Mouse (Mus musculus) liver, embryonic 16.5 days (tissue): ENCODE measurements at regions not wholly inside any gene's neighbourhood (a gene's known extent, or its start where the extent isn't known, plus 50 kb on each side); places are given as distances from the start of the nearest gene placed in this dataset.

Source experiments
- ATAC-seq: fragments of 200-750 bp; cut with Nextera tagmentation; 2 replicates; pipeline ENCODE4 v1.8.0; 2017; ENCODE audit warnings: low read depth, mild to moderate bottlenecking, moderate number of reproducible peaks, moderate library complexity
- H3K27ac ChIP-seq: fragments of 300-500 bp; sonication (generic); 2 replicates; pipeline ENCODE4 v1.5.1; 2014; ENCODE audit warnings: mild to moderate bottlenecking, low read length
- H3K27me3 ChIP-seq: fragments of 300-500 bp; sonication (generic); 2 replicates; pipeline ENCODE4 v1.6.1; 2014; ENCODE audit warnings: low read depth, low read length, mixed read lengths; ENCODE audit not compliant: control insufficient read depth, insufficient read depth
- H3K36me3 ChIP-seq: fragments of 300-500 bp; sonication (generic); 2 replicates; pipeline ENCODE4 v1.6.1; 2014; ENCODE audit warnings: mild to moderate bottlenecking; ENCODE audit not compliant: control insufficient read depth, insufficient read depth
- H3K4me1 ChIP-seq: fragments of 300-500 bp; sonication (generic); 2 replicates; pipeline ENCODE4 v1.6.1; 2014; ENCODE audit warnings: low read depth, low read length, mixed read lengths; ENCODE audit not compliant: control insufficient read depth
- H3K4me2 ChIP-seq: fragments of 300-500 bp; sonication (generic); 2 replicates; pipeline ENCODE4 v1.6.1; 2014; ENCODE audit warnings: low read depth, low read length, mixed read lengths
- H3K4me3 ChIP-seq: fragments of 300-500 bp; sonication (generic); 2 replicates; pipeline ENCODE4 v1.5.1; 2014; ENCODE audit warnings: low read depth, mild to moderate bottlenecking, low read length
- H3K9ac ChIP-seq: fragments of 300-500 bp; sonication (generic); 2 replicates; pipeline ENCODE4 v1.6.1; 2014; ENCODE audit warnings: low read depth, low read length
- H3K9me3 ChIP-seq: fragments of 300-500 bp; sonication (generic); replicated peaks from 2 replicates; pipeline ENCODE4 v1.6.1; 2016; ENCODE audit warnings: low read length; ENCODE audit not compliant: control insufficient read depth
- WGBS: fragments of 180-500 bp; shearing (Covaris S2); extraction: QIAGEN DNeasy Blood & Tissue Kit; methylation state at CpG from one replicate; pipeline ENCODE4 v1.1.7; 2014; ENCODE audit not compliant: insufficient replicate concordance; 5-methylcytosine and 5-hydroxymethylcytosine counted together

DNA sequence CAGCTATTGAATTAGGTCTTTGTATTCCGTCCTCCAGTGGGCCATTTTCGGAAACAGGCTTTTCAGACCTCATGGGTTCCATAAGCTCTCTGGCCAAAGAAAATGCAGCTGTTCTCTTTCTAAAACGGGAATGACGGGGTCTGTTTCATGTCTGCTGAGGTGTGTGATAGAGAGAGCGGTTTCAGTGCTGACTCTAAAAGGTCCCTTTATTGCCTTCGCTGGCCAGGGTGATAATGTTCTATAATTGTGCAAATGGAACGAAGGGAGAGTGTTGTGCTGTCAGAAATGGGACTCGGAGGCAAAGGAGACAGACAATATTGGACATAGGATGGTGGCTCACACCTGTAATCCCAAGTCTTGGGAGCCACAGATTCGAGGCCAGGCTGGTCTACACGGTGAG, 53.5 kb upstream of the Osbpl8 start:
- Histone ChIP-seq H3K27me3 (no peaks in the 10 kb centered on the region), H3K27ac (no peak overlapping the region), H3K4me1 (no peaks in the 10 kb centered on the region; the same call in 1 of the 2 replicates), H3K9me3 (no peaks in the 10 kb centered on the region), H3K4me3 (no peak overlapping the region), H3K4me2 (no peak overlapping the region), H3K9ac (no peak overlapping the region), H3K36me3 (no peaks in the 10 kb centered on the region)
- WGBS: 70% methylated on average over 10 of the region's 10 CpGs
- ATAC-seq: no peak

DNA sequence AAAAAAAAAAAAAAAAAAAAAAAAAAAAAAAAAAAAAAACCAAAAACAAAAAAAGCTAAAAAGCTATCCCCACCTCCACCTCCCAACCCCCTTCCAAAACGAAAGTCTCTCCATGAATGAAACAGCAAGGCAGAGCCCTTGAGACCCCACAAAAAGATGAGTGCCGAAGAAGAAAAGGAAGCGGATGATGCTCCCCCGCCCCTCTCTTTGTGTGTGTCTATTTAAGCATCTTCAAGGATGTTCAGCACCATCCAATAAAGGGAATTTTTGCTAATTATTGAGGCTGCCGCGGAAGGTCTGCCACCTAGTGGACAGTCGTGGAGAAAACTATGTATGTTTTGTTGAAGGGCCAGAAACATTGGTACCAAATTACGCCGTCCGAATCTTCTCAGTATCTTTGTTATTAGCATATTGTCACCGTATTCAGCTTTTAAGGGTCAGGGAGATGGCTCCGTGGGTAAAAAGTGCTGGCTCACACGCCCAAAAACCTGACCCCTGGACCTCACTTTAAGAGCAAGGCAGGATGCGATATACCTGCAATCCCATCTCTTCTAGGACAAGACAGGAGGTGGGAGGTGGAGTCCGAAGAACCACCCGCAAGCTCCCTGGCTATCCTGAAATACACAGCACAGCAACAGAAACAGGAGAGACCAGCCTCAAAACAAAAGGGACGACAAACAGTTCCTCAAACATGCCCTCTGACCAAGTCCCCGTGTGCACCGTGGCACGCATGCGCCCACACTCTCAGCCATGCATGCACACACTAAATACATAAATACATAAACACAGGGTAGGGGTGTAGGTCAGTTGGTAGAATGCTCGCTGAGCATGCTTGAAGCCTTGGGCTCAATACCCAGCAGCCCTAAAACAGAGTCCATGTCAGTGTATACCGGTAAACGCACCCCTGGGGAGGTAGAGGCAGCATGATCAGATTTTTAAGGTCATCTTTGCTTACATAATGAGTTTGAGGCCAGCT, 55.6 kb upstream of the Osbpl8 start:
- Histone ChIP-seq H3K27ac (no peak overlapping the region), H3K27me3 (no peaks in the 10 kb centered on the region), H3K4me3 (peak overlapping the region; percentile 26), H3K9ac (no peak overlapping the region), H3K4me1 (no peaks in the 10 kb centered on the region; the same call in 1 of the 2 replicates), H3K4me2 (peak overlapping the region; percentile 52; the same call in 1 of the 2 replicates), H3K36me3 (no peaks in the 10 kb centered on the region), H3K9me3 (no peaks in the 10 kb centered on the region)
- WGBS: 41% methylated on average over 24 of the region's 24 CpGs
- no peak for ATAC-seq

DNA sequence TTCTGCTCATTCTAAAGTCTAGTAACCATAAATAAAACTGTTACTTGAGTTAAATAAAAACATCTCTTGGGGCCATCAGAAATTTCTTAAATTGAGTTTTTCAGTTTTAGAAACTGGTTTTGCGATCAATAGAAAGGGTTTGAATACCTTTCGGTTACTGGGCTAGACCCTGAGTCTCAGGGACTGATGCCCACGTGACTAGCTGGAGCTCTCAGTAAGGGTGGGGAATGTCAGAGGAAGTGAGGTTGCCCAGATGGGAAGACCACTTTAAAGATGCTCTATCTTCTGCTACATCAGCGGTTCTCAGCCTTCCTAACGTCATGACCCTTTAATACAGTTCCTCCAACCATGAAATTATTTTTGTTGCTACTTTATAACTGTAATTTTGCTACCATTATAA, 56.7 kb upstream of the Osbpl8 start:
- Histone ChIP-seq H3K4me2 (0 out of 2 replicates have a peak overlapping the region, but pooled peaks have one; percentile 11), H3K36me3 (no peaks in the 10 kb centered on the region), H3K4me3 (no peak overlapping the region), H3K4me1 (no peaks in the 10 kb centered on the region; the same call in 1 of the 2 replicates), H3K9ac (no peak overlapping the region), H3K9me3 (no peaks in the 10 kb centered on the region), H3K27ac (no peak overlapping the region), H3K27me3 (no peaks in the 10 kb centered on the region)
- no peak for ATAC-seq
- WGBS: 52% methylated on average over 5 of the region's 5 CpGs

DNA sequence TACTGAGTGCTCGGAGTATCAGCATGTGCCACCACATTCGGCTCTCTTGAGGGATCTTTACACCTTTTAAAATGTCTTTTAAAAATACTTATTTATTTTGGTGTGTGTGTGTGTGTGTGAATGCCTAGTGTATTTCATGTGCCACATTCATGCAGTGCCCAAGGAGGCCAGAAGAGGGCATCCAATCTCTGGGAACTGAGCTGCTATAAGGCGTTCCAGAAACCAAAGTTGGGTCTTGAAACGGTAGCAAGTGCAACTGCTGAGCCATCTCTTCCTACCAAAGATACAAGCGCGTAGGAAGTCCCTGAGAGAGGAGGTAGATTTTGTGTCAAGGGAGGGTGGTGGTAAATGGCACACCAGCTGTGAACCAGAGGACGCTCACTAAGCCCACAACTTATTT, 57.2 kb upstream of the Osbpl8 start:
- no peaks in the 10 kb centered on the region; the same call in 1 of the 2 replicates for H3K4me1 ChIP-seq
- no peak overlapping the region for H3K4me3 ChIP-seq
- no peak overlapping the region for H3K27ac ChIP-seq
- 31% methylated on average over 7 of the region's 7 CpGs for WGBS
- H3K9ac ChIP-seq: no peak overlapping the region
- H3K36me3 ChIP-seq: no peaks in the 10 kb centered on the region
- no peaks in the 10 kb centered on the region for H3K27me3 ChIP-seq
- ATAC-seq: peak; percentile 41; the same call in 1 of the 2 replicates
- no peaks in the 10 kb centered on the region for H3K9me3 ChIP-seq
- H3K4me2 ChIP-seq: 0 out of 2 replicates have a peak overlapping the region, but pooled peaks have one; percentile 11

DNA sequence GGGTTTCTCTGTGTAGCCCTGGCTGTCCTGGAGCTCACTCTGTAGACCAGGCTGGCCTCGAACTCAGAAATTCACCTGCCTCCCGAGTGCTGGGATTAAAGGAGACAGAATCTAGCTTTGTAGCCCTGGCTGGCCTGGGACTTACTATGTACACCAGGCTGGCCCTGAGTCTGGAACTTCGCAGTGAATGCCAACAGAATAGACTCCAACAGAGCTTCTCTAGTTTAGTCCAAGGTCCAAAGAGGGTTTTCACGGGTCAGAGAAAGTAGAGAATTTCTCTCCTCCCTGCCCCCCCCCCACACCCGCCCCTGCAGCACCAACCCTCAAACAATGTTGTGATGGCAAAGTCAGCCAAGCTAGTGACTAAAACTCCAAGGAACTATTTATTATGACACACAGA, 58.1 kb upstream of the Osbpl8 start:
- H3K27ac ChIP-seq: no peak overlapping the region
- no peaks in the 10 kb centered on the region for H3K36me3 ChIP-seq
- H3K4me3 ChIP-seq: no peak overlapping the region
- ATAC-seq: no peak
- H3K27me3 ChIP-seq: no peaks in the 10 kb centered on the region; the same call in 1 of the 2 replicates
- no peak overlapping the region for H3K4me2 ChIP-seq
- H3K9ac ChIP-seq: no peak overlapping the region
- no peaks in the 10 kb centered on the region for H3K9me3 ChIP-seq
- H3K4me1 ChIP-seq: no peaks in the 10 kb centered on the region; the same call in 1 of the 2 replicates
- 66% methylated on average over 5 of the region's 5 CpGs for WGBS

DNA sequence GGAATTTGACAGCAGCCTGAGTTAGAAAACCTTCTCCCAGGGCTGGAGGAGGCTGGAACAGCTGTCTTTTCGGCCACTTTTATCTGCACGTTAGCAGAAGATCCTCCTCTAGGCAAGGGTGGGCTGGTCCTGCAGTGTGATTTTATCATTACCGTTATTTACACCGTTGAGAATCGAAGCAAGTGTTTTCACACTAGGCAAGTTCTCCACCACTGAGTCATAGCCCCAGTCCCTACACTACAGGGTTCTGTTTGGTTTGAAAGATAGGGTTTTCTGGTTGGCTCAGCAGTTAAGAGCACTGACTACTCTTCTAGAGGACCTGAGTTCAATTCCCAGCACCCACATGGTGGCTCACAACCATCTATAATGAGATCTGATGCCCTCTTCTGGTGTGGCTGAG, 58.9 kb upstream of the Osbpl8 start:
- no peak overlapping the region for H3K4me2 ChIP-seq
- no peak overlapping the region for H3K9ac ChIP-seq
- 36% methylated on average over 5 of the region's 5 CpGs for WGBS
- H3K36me3 ChIP-seq: no peaks in the 10 kb centered on the region
- no peak overlapping the region for H3K27ac ChIP-seq
- ATAC-seq: no peak
- no peaks in the 10 kb centered on the region; the same call in 1 of the 2 replicates for H3K4me1 ChIP-seq
- no peak overlapping the region for H3K4me3 ChIP-seq
- no peaks in the 10 kb centered on the region; the same call in 1 of the 2 replicates for H3K27me3 ChIP-seq
- H3K9me3 ChIP-seq: no peaks in the 10 kb centered on the region

DNA sequence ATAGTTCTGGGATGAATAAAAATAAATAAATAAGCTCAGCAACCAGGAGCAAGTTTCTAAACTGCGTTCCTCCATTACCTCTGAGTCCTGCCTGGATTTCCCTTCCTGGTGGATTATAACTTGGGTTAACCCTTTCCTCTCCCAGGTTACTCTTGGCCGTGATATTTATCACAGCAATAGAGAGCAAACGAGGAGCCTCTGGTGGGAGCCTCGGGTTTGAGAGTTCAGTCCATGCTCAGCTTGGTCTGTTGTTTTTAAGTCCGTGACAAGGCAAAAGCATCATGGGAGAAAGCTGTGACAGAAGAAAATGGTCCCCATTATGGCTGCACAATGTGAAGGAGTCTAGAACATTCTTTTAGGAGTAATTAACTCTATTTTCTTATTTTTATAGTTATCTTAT, 61.0 kb upstream of the Osbpl8 start:
- ATAC-seq: no peak
- H3K9me3 ChIP-seq: no peaks in the 10 kb centered on the region
- no peak overlapping the region for H3K9ac ChIP-seq
- WGBS: 48% methylated on average over 5 of the region's 5 CpGs
- H3K27ac ChIP-seq: no peak overlapping the region
- peak overlapping the region; percentile 54 for H3K4me2 ChIP-seq
- no peaks in the 10 kb centered on the region; the same call in 1 of the 2 replicates for H3K4me1 ChIP-seq
- no peaks in the 10 kb centered on the region for H3K36me3 ChIP-seq
- H3K27me3 ChIP-seq: no peaks in the 10 kb centered on the region; the same call in 1 of the 2 replicates
- H3K4me3 ChIP-seq: no peak overlapping the region

DNA sequence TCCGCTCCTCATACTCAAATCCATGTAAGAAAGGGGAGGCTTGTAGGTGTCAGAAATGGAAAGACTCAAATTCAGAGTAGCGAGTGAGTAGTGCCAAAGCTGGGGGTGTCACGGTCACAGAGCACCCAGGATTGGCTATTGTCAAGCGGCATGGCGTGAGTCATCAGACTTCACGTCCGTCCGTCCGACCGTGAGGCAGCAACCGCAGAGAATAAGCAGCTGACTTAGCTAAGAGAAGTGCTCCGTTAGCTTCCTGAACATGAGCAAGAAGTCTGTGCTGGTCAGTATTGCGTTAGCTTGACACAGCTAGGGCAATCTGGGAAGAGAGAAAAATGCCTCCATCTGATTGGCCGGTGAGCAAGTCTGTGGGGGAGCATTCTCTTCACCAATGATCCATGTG, 61.5 kb upstream of the Osbpl8 start:
- Histone ChIP-seq H3K4me2 (peak overlapping the region; percentile 54), H3K4me3 (peak overlapping the region; percentile 32; the same call in 1 of the 2 replicates)

More for the DNA sequence above, 61.5 kb upstream of the Osbpl8 start:
- ATAC-seq: peak; percentile 47
- 31% methylated on average over 14 of the region's 14 CpGs for WGBS
- no peak overlapping the region for H3K9ac ChIP-seq
- H3K9me3 ChIP-seq: no peaks in the 10 kb centered on the region
- H3K27me3 ChIP-seq: no peaks in the 10 kb centered on the region; the same call in 1 of the 2 replicates
- no peaks in the 10 kb centered on the region; the same call in 1 of the 2 replicates for H3K4me1 ChIP-seq
- no peaks in the 10 kb centered on the region for H3K36me3 ChIP-seq
- H3K27ac ChIP-seq: no peak overlapping the region
